Mouse (Mus musculus): ENCODE data around the gene Dpf3.

DNA sequence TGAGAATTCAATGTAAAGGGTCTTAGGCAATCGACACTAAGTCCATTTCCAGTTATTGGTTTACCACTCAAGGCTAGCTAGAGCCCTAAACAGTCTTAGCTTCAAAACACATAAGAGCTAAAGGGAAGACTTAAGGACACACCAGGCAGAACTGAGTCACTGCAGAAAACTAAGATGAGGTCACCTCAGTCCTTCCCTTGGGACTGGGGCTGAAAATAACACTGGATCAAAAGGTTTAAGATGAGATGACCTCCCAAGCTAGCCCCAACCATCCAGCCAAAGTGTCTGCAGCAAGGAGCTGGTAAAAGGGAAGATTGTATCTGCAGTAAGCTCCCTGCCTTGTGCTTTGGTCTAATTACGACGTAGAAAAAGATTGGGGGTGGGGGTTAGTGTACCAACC, 216.3 kb downstream of the Dpf3 start:
- TF ChIP-seq GATA1 (IDR thresholded peaks at IDR 0.05; ENCODE audit: borderline replicate concordance, low read length) (no peak), FLI1 (IDR thresholded peaks at IDR 0.05; ENCODE audit: low read length) (no peak)
